Mouse (Mus musculus): Measurements from ENCODE around the gene Slc39a3. TPM values are rescaled to one million over a fixed set of nuclear protein-coding genes. Genes with fewer than 3 reads are reported as not detected.
A peak's percentile ranks its signal among the peaks of the same experiment; 100 is the strongest.
"Not testable (repeated sequence)": the region's sequence is repeated elsewhere in the genome, so short reads cannot be mapped to it uniquely, and the experiment has no call there.

Slc39a3 gene
- polyA plus RNA-seq, 1 experiment from 2014 or later, result 26.7 TPM

DNA sequence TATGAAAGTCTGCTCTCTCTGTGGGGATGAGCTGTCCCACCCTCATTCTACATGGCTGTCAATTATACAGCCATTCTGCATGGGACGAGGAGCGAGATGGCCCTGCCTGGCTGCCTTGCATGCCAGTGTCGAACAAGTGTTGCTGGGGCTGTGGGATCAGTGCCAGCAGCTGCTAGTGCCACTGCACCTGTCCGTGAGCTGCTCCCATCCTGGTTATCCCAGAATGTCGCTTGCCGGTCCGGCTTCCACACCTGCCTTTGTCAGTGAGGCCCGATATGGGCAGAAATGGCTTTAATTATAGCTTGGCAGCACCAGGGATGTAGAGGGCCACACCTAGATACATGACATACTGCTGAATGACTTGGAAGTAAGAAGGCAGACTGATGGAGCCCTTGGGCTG lies 35.1 kb upstream of the Slc39a3 start:
- Histone ChIP-seq H3K9ac (replicated peaks; ENCODE audit: low read depth, low read length) (no peak overlapping the region), H3K9me3 (ENCODE audit: control insufficient read depth, low read length) (no peaks in the 10 kb centered on the region)

DNA sequence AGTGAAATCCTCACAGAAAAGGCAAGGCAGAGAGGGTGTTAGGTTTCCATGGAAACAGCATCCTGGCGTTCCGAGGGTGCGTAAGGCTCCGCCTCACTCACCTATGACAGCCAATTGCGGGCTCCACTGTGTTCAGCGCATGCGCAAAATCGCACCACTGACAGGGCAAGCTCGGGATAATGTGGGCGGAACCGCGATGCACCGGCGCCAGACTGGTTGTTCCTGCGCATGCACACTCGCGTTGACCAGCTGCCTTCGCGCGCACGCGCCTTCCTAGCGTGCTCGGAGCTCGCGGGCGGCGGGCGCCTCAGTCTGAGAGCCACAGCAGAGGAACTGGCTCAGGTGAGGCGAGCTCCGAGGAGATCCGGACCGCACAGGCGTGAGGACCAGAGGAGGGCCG lies 32.6 kb upstream of the Slc39a3 start, which contains the start of gene Thop1:
Gene Thop1, plus strand, starts transcription at position 200 of the 400 bp plus-strand sequence.
- Histone ChIP-seq H3K4me2 (ENCODE audit: low read depth, low read length) (peak within 1 kb of the TSS; percentile 79), H3K9me3 (ENCODE audit: control insufficient read depth, low read length) (no peaks in the 10 kb centered on the region), H3K4me3 (ENCODE audit: low read depth, low read length) (peak within 1 kb of the TSS; percentile 69), H3K27ac (ENCODE audit: low read depth, low read length) (peak within 1 kb of the TSS; percentile 76), H3K4me1 (ENCODE audit: control insufficient read depth, insufficient read depth, low read length) (peaks cover 13% of the 10 kb centered on the region), H3K36me3 (ENCODE audit: control insufficient read depth, insufficient read depth, low read length) (peaks cover 11% of the 10 kb centered on the region; the same call in 1 of the 2 replicates), H3K27me3 (ENCODE audit: control insufficient read depth, insufficient read depth, low read length) (no peaks in the 10 kb centered on the region), H3K9ac (replicated peaks; ENCODE audit: low read depth, low read length) (peak within 1 kb of the TSS; percentile 71)
- ATAC-seq (ENCODE audit: low read depth), result peak; percentile 96
- under 1% methylated on average over 35 of the region's 35 CpGs for WGBS

More for the DNA sequence above, 35.1 kb upstream of the Slc39a3 start:
- no peak overlapping the region for H3K27ac ChIP-seq (ENCODE audit: low read depth, low read length)
- no peak overlapping the region for H3K4me3 ChIP-seq (ENCODE audit: low read depth, low read length)
- no peak overlapping the region for H3K4me2 ChIP-seq (ENCODE audit: low read depth, low read length)
- 93% methylated on average over 8 of the region's 8 CpGs for WGBS
- H3K27me3 ChIP-seq (ENCODE audit: control insufficient read depth, insufficient read depth, low read length), result no peaks in the 10 kb centered on the region
- H3K36me3 ChIP-seq (ENCODE audit: control insufficient read depth, insufficient read depth, low read length), result peaks cover 13% of the 10 kb centered on the region; the same call in 1 of the 2 replicates
- H3K4me1 ChIP-seq (ENCODE audit: control insufficient read depth, insufficient read depth, low read length), result peaks cover 13% of the 10 kb centered on the region
- ATAC-seq (ENCODE audit: low read depth), result no peak

DNA sequence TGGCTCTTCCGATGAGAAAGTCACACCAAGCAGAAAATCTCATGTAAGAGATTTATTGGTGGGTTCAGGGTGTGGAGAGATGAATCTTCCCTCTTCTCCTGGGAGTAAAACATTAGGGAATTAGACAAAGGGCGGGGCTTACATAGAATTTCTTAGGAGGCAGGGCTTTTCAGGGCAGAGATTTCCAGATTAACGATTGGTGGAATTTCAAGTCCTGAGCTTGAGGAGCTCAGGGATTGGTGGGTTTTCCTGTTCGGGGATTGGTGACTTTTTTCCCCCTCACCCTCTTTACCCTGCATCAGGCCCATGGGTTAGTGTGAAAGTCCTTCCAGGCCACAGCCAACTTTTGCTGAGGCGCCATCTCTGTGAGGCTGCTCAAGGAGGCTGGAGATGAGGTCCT lies 31.5 kb upstream of the Slc39a3 start:
- Histone ChIP-seq H3K4me3 (ENCODE audit: low read depth, low read length) (no peak overlapping the region), H3K4me1 (ENCODE audit: control insufficient read depth, insufficient read depth, low read length) (peaks cover 13% of the 10 kb centered on the region), H3K4me2 (ENCODE audit: low read depth, low read length) (no peak overlapping the region), H3K27me3 (ENCODE audit: control insufficient read depth, insufficient read depth, low read length) (no peaks in the 10 kb centered on the region), H3K36me3 (ENCODE audit: control insufficient read depth, insufficient read depth, low read length) (peaks cover 6% of the 10 kb centered on the region; the same call in 1 of the 2 replicates), H3K9ac (replicated peaks; ENCODE audit: low read depth, low read length) (no peak overlapping the region), H3K9me3 (ENCODE audit: control insufficient read depth, low read length) (no peaks in the 10 kb centered on the region), H3K27ac (ENCODE audit: low read depth, low read length) (no peak overlapping the region)
- 77% methylated on average over 5 of the region's 5 CpGs for WGBS
- no peak for ATAC-seq (ENCODE audit: low read depth)

DNA sequence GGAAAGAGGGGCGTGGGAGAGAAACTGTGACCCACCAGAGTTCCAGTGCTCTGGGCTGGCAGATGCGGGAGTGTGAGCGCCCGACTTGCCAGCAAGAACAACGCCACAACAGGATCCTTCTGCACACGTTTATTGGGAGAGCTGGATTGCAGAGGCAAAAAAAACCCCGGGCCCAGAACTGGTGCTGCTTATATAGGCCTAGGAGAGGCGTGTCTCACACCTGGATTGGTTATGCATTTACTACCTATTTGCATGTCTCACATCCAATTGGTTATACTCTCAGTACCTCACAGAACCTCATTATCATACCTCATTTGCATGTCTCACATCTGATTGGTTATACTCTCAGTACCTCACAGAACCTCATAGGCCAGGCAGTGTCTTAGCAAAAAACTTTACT lies 27.3 kb upstream of the Slc39a3 start:
- not testable (repeated sequence) for H3K4me1 ChIP-seq (ENCODE audit: control insufficient read depth, insufficient read depth, low read length); H3K4me3 ChIP-seq (ENCODE audit: low read depth, low read length); H3K36me3 ChIP-seq (ENCODE audit: control insufficient read depth, insufficient read depth, low read length); H3K4me2 ChIP-seq (ENCODE audit: low read depth, low read length); H3K9ac ChIP-seq (replicated peaks; ENCODE audit: low read depth, low read length); H3K27ac ChIP-seq (ENCODE audit: low read depth, low read length); H3K27me3 ChIP-seq (ENCODE audit: control insufficient read depth, insufficient read depth, low read length); ATAC-seq (ENCODE audit: low read depth); H3K9me3 ChIP-seq (ENCODE audit: control insufficient read depth, low read length)
- 92% methylated on average over 8 of the region's 8 CpGs for WGBS

DNA sequence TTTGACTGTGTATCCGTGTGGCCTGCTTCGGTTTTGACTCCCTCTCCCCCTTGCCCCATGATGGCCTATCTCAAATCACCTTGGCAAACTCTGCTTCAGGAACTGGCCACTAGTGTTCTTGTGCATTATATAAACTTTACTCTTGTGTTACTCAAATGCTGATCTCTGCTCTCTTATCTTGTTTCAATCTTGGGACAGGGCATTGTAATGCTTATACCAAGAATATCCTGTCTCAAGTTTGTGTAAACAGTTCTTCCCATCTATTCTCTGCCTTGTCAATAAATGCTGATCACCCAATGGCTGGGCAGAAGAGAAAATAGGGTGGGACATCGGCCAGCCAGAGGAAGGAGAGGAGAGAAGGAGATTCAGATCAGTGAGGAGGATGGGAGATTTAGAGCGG lies 25.5 kb upstream of the Slc39a3 start:
- Histone ChIP-seq H3K36me3 (ENCODE audit: control insufficient read depth, insufficient read depth, low read length) (no peaks in the 10 kb centered on the region), H3K4me2 (ENCODE audit: low read depth, low read length) (no peak overlapping the region), H3K9ac (replicated peaks; ENCODE audit: low read depth, low read length) (no peak overlapping the region), H3K4me1 (ENCODE audit: control insufficient read depth, insufficient read depth, low read length) (peaks cover 16% of the 10 kb centered on the region), H3K27me3 (ENCODE audit: control insufficient read depth, insufficient read depth, low read length) (no peaks in the 10 kb centered on the region), H3K27ac (ENCODE audit: low read depth, low read length) (no peak overlapping the region), H3K9me3 (ENCODE audit: control insufficient read depth, low read length) (no peaks in the 10 kb centered on the region), H3K4me3 (ENCODE audit: low read depth, low read length) (no peak overlapping the region)
- ATAC-seq (ENCODE audit: low read depth), result no peak
- WGBS, result 62% methylated on average over 4 of the region's 4 CpGs

DNA sequence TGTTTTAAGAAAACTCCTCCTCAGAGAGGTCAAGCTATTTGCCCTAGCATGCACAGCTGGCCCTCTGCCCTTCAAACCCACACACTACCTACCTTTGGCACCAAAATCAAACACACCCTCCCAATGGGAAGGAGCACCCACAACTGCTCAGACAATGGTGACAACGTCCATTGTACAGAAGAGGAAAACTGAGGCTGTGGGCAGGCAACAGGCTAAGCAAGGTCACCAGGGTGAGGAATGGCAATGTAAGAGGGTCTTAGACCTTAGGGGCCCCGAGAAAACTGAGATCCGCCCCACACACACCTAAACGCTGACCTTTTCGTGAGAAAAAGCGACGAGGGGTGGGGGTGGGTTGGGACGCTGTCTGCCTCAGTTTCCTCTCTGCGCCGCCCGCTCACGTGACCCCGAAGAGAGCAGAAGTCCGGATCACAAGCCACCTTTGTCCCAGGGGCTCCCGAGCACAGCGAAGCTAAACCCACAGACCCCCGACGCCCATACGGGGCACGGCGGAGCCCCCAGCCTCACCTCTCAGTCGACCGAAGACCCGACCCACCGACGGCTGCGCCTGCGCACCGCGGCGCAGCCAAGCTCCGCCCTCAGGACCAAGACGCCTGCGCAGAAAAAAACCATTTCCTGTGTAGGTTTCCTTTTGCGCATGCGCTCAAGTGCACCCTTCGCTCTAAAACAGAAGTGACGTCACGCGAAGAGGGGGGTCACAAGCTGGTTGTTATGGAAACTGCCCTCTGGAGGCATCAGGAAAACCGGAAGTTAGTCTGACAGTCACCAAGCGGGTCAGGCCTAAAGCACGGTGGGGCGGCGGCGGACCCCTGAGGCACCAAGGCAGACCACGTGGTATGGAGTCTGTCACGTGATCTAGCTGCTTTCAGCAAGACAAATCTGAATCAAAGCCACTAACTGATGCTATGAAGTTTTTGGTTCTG lies 22.6 kb upstream of the Slc39a3 start, which contains the start of gene Sgta:
Gene Sgta, minus strand, starts transcription at position 579 of the 941 bp plus-strand sequence.
- ATAC-seq (ENCODE audit: low read depth), result peak; percentile 90
- Histone ChIP-seq H3K4me1 (ENCODE audit: control insufficient read depth, insufficient read depth, low read length) (peaks cover 18% of the 10 kb centered on the region), H3K9me3 (ENCODE audit: control insufficient read depth, low read length) (no peaks in the 10 kb centered on the region), H3K4me2 (ENCODE audit: low read depth, low read length) (peak within 1 kb of the TSS; percentile 96), H3K9ac (replicated peaks; ENCODE audit: low read depth, low read length) (peak within 1 kb of the TSS; percentile 73), H3K27me3 (ENCODE audit: control insufficient read depth, insufficient read depth, low read length) (no peaks in the 10 kb centered on the region), H3K36me3 (ENCODE audit: control insufficient read depth, insufficient read depth, low read length) (no peaks in the 10 kb centered on the region), H3K27ac (ENCODE audit: low read depth, low read length) (peak within 1 kb of the TSS; percentile 28; the same call in 1 of the 2 replicates), H3K4me3 (ENCODE audit: low read depth, low read length) (peak within 1 kb of the TSS; percentile 72)
- WGBS, result under 1% methylated on average over 47 of the region's 48 CpGs

DNA sequence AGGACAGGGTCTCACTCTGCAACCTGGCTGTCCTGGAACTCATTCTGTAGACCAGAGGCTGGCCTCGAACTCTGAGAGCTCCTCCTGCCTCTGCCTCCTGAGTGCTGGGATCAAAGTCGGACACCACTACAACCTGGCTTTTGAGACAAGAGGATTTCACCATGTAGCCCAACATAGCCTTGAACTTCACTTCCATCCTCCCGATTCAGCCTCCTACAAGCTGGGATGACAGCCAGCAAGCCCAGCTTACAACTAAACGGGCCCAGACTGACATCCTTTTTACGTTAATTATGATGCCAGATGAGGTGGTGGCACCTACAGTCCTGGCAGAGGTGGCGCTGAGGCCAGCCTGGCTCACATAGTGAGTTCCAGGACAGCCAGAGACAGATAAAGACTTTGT lies 21.7 kb upstream of the Slc39a3 start:
- Histone ChIP-seq H3K9me3 (ENCODE audit: control insufficient read depth, low read length) (no peaks in the 10 kb centered on the region), H3K4me3 (ENCODE audit: low read depth, low read length) (peak overlapping the region; percentile 72), H3K9ac (replicated peaks; ENCODE audit: low read depth, low read length) (0 out of 2 replicates have a peak overlapping the region, but pooled peaks have one; percentile 73), H3K36me3 (ENCODE audit: control insufficient read depth, insufficient read depth, low read length) (no peaks in the 10 kb centered on the region), H3K27me3 (ENCODE audit: control insufficient read depth, insufficient read depth, low read length) (no peaks in the 10 kb centered on the region), H3K27ac (ENCODE audit: low read depth, low read length) (no peak overlapping the region), H3K4me1 (ENCODE audit: control insufficient read depth, insufficient read depth, low read length) (peaks cover 18% of the 10 kb centered on the region), H3K4me2 (ENCODE audit: low read depth, low read length) (peak overlapping the region; percentile 96)
- ATAC-seq (ENCODE audit: low read depth), result no peak
- 93% methylated on average over 6 of the region's 6 CpGs for WGBS

DNA sequence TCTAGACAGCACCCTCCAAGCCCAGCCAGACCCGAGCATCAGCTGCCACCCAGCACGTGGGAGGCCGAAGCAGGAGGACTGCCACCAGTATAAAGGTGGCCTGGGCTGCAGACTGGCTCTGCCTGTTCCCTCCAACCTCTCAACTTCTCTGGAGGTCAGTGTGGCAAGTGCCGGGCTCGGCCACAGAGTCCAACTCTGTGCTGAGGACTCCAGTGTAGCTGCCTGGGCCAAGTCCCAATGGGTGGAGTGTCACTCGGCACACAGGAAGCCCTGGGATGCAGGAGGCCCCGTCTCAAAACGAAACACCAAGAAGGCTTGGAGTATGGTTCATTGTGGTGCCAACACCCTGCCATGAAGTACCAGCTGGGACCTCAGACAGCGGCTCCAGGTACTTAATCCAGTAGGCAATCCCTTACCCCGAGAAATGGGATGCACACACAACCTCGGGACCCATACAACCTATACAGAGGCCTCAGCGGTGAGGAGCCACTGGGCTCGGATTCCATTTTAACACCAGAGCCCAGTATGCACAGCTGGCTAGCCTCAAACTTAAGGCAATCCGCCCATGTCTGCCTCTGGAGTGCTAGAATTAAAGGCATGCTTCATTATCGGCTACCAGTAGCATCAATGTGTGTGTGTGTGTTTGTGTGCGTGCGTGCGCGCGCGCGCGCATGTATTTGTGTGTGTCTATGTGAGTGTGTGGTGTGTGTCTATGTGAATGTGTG lies 20.3 kb upstream of the Slc39a3 start:
- no peak overlapping the region for H3K4me3 ChIP-seq (ENCODE audit: low read depth, low read length)
- H3K36me3 ChIP-seq (ENCODE audit: control insufficient read depth, insufficient read depth, low read length), result no peaks in the 10 kb centered on the region
- no peak overlapping the region for H3K27ac ChIP-seq (ENCODE audit: low read depth, low read length)
- H3K9me3 ChIP-seq (ENCODE audit: control insufficient read depth, low read length), result no peaks in the 10 kb centered on the region
- H3K4me1 ChIP-seq (ENCODE audit: control insufficient read depth, insufficient read depth, low read length), result peaks cover 18% of the 10 kb centered on the region
- no peaks in the 10 kb centered on the region for H3K27me3 ChIP-seq (ENCODE audit: control insufficient read depth, insufficient read depth, low read length)
- H3K9ac ChIP-seq (replicated peaks; ENCODE audit: low read depth, low read length), result no peak overlapping the region
- WGBS, result 93% methylated on average over 23 of the region's 23 CpGs
- no peak for ATAC-seq (ENCODE audit: low read depth)
- no peak overlapping the region for H3K4me2 ChIP-seq (ENCODE audit: low read depth, low read length)
